Mouse (Mus musculus) Muller cell, postnatal 12 days (primary cell): ENCODE results near the gene Gm29133.

Source experiments
- DNase-seq: peaks from one replicate; pipeline ENCODE4 v3.0.0-alpha.2; 2015; ENCODE audit errors: inconsistent ontology term

The Gm29133 gene

DNA sequence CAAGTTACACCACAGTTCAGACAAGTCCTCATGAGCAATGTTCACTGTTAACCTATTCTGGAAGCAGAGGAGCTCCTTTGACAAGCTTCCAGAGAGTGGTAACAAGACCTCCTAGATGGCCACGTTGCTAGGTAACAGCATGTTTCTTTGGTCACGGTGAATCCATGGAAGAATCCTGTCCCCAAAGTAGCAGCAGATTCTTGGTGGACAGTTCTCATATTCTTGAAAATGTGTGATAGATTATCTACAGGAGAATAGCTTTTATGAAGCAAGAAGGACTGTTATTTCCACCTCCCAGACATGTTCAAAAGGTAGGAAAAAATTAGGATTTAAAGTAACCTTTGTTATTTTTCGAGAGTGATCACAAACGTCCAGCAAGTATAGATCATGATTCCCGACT lies at the start of gene Gm29133:
TSS of gene Gm29133 (plus strand) at position 301 of the 400 bp plus-strand sequence.
- no peak for DNase-seq

DNA sequence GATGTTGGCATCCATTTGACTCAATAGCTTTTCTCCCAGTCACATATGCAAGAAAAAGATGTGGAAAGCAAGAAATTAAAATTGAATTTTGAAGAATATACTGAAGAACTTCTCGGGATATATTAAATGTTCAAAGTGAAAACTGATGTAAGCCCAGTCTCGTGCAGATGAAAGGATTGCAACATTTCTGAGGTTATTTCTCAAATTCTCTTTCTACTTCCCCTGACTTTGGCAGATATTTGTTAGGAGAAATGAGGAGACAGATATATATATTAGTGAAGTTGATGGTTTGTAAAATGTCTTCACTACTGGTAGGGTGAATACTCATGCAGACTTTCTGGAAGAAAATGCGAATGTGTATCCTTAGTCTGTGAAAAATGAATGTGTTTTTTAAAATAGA lies 48.9 kb upstream of the Gm29133 start:
- DNase-seq = no peak

DNA sequence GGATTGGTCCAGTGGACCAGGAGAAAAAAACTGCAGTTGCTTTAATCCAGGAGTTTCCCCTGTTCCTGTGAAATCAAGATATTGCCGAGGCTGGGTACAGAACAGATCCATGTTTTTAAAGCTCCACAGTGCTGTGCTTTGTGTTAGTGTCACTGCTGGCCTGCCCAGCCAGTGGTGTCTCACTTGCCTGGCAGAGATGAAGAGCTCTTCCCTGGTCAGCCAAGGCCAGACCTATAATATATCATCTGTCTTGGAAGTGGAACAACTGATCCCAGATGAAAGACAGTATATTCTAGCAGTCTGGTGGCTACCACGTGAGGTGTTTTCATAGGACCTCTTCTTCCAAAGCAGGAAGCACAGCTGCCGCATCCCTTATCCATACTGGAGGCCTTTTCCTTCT lies 46.7 kb upstream of the Gm29133 start:
- DNase-seq = no peak

DNA sequence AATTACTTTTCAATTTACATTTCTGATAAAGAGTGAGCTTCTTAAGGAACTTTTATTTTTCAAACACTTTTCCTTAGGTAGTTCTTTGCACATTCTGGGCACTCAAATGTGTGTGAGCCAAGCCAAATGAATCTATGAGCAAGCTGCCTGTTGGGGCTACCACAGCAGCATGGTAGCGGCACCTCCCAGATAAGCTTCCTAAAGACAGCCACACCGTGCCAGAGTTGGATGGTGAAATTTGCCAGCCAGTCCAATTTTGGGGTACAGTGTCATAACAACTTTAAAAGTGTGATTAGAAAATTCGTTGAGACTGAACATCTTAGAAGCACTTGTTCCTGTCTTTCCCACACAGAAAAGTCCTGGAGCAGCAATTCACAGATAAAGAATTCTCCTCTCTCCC lies 41.5 kb upstream of the Gm29133 start:
- DNase-seq = no peak

DNA sequence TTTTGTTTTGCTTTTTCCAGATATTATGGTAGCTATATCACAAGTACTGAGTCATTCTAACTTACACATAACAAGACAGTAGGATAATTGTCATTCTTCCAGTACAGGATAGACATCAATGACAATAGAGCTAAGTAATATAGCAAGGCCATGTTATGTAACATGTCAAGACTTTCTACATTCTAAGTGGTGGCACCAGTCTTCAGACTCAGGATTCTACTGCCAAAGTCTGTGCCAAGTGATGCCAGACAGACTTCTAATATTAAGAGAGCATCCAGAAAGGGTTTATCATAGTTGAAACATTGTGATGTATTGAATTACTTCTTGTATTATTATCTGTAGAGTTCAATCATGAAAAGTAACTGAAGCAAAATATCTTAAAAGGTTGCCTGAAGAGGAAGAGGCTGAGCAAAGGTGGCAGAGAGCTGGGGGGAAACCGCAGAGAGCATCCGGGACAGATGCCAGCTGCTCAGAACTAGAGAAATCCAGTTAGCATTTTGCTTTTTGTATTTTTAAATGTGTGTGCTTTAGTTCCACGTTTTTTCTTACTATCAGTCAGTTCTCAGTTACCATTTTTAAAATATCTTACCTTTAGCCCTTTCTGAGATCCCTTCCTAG lies 34.2 kb upstream of the Gm29133 start:
- no peak for DNase-seq

DNA sequence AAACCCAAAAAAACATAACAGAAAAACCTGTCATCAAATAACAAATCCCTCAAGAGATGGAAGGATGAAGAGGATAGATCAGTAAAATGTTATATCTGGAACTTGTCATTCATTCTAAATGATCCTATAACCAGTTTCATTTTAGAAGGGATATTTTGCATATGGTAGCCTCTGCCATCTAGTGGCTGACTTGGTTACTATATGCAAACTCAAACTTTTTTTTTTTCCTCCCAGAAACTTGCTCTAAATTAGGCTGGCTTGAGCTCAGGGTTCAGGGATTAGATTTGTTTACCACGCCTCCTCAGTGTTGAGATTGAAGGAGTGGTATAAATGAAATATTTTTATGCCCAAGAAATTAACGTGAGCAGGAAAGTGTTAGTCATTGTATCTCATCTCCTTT lies 27.3 kb upstream of the Gm29133 start:
- DNase-seq = peak; percentile 13

DNA sequence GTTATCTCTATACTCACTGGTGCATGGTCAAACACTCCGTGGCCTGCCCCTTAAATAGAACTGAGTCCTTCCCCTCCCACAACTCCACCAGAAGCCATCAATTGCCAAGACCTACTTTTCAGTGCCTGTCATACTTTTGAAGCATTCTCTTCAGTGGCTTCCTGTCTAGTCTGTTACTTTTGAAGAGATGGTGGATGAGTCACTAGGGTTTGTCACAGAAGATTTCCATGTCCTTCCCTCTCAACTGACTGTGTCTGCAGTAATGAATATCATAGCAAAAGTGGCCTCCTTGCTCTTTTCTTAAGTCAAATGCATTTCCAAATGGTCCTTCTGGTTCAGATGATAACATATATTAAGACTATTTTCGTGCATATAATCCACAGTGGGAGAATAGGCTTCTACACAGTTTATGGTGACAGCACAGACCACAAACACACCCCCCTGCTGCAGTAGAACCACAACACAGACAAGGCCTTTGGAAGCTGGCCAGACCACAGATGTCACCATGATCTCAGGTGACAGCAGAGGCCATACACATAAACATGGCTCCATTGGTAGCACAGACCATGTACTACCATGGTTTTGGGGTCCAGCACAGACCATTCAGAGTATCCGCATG lies 16.9 kb upstream of the Gm29133 start:
- peak; percentile 67 for DNase-seq

DNA sequence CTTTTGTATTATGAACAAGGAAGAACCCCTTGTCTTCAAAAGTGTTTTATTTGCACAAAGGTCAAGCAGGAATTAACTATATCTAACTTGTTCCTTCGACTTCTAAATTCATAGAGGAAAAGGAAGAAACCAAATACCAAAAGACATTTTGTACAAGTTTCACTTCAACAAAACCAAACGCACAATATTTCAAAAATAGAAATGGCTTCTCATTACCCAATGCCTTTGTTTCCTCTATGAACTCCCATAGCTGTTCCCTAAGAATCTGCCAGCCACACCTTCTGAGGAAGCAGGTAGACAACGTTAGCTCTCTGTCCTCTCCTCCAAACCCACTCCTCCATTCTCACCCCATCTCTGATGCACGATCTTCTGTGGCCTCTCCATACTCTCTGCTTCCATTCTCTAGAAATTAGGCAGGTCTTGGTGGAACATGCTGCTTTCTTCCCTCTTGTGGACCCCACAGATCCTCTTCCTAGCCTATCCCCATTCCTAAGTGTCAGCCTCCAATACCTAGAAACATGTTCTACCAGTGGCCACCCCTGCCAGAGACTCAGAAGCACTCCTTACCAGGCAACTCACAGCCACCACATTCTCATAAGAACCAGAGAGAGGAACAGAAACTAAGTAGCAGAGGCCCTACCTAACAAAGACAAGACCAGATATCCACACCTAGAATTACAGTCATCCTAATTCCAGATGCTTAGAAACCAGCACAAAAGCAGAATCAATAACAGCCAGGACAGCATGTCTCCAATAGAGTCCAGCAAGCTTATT lies 4.1 kb upstream of the Gm29133 start:
- no peak for DNase-seq

DNA sequence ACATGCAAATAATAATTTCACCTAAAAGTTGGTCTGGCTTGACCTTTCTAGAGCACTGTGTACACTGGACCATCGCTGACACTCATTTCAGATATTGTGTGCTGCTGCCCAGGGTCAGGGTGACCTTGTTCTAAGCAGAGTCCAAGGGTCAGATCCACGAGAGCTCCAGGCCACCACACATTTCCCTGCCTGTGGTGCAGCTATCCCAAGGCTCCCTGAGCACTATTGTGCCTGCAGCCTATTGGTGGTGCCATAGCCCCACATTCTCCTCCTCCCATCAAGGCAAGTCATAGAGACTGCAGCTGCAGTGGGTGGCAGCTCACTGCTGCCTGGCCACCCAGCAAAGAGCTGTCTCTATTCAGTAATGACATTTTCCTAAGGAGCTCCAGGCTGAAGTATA lies 2.7 kb upstream of the Gm29133 start:
- DNase-seq = no peak

DNA sequence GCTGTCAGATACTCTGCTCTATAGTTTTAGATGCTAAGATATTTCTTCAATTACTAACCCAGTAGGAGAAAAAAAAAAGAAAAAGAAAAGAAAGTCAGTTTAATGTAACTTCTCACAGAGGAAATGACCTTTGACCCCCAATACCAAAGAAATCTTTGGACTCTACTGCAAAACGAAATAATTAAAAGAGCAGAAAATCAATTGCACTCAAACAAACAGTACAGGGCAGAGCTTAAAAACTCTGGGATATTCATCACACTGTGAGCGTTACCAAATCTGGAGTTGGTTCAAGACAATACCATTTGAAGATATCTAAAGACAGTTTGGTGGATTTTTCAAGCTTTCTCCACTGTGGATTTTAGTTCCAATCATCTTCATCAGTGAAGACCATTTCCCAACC lies 15.4 kb downstream of the Gm29133 start:
- DNase-seq = no peak

DNA sequence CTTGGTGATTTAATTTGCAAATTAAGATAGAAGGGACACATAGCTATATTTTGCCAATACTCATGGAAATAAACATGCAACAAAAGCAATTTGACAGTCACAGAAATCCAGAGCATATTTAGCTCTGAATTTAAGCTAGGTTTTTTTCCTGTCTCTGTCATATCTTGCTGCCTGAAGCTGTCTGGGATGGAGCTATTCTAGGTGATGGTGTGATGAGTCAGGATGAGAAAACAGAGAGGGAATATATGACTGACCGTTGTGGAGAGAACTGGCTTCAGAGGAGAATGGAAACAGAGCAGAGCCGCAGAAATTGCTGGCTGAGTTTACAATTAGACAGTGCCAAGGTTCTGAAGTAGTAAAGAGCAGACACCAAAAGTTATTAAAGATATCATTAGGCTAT lies 26.3 kb downstream of the Gm29133 start:
- DNase-seq = no peak

DNA sequence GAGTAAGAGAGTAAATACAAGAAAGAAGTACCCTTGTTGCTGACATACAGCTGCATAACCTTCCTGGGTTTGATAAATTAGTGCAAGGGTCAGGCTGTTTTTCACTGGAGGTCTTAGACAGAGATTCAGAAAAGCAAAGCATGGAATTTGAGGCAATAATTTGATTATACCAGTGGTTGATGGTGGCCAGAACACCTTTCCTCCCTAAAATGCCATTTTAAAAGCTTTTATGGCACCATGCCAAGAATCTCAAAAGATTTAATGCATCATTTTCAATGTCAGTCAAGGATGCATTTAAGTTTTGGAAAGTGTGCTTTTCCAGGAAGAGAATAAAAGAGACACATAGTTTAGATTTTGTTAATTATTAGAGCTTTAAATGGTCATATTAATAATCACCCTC lies 60.0 kb downstream of the Gm29133 start:
- DNase-seq = no peak

DNA sequence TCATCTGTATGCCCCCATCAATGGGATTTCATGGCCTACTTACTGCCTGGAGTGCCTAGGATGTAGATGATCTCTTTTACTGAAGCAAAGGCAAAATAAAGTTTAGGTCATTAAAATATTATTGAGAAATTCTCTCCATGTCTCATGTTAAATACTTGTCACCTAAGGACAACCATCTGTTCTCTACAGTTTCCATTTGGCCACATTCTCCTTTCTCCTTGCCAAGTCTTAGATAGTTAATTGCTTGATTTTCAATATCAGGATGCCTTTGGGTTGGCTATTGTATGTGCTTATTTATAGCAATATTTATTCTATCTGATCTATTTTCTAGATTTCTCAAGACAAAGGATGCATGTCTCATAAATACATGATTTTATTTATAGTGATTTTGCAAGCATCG lies 75.9 kb downstream of the Gm29133 start:
- no peak for DNase-seq

DNA sequence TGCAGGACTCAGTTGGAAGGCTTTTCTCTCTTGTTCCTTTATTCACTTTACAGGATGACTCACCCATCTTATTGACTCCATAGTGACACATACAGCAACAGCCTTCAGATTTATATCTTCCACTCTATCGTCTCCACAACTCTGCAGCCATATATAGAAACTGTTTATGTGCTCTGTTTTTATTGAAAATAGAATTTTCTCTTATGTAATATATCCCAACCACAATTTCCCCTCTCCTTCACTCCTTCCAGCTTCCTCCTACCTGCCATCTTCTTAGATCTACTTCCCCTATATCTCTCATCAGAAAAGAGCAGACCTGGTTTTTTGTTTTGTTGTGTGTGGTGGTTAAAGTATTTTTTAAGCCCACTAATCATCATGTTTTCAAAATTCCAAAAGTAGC lies 76.5 kb downstream of the Gm29133 start:
- DNase-seq = no peak

DNA sequence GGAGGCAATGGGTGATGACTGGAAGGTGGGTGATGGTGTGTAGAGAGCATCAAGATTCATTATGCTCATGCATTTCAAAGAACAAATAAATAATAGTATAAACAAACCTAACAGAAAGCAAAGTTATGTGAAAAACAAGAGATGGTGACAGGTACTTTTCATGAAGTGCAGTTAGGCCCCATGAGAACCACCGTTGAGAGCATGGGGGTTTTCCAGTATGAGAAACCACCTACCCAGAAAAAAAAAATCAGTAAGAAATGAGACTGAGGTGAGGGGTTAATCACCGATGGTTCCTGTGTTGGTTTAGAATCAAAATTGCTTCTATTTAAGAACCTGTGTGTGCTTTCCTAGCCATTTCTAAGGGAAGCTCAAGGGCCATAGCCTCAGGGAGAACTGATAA lies 86.8 kb downstream of the Gm29133 start:
- DNase-seq = no peak

DNA sequence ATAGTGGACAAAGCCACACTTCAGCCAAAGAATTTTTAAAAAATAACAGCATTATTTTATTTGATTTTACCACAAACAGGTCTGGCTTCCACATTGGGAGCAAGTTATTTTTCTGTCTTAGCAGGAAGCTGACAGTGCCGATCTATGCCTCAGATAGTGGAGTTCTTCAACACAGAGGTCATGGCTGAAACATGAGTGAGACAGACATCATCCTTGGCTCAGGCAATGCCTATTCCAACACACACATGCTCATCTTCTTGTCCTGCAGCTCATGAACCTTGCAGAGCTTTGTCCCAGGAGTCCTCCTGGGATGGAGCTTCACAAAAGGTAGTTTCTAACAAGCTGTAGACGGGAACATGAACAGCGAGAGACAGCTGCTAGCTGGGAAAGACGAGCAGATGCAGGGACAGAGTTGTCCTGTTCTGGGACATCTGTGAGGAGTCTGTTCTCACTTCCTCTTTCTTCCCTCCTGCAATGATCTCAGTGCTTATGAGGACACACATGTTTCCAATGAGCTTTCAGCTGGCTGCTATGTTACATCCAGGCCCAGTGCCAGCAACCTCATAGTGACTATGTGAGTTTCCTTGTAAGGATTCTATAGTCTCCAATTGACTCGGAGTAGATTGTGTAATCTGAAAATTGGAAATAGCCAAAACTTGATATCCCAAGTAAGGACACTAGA lies 87.4 kb downstream of the Gm29133 start:
- DNase-seq = no peak
